Mouse (Mus musculus): ENCODE measurements around the gene Rrp1b.

Rrp1b gene

GRCm38 (mm10) chr17:32035609-32036508 lies at the start of gene Rrp1b, which contains the start of gene Hsf2bp:
TSS of gene Rrp1b (plus strand) at chr17:32036100.
TSS of gene Hsf2bp (minus strand) at chr17:32036349.
- peak; percentile 84 to 90 for DNase-seq

GRCm38 (mm10) chr17:31986915-31987314 lies 49.0 kb upstream of the Rrp1b start:
- DNase-seq = no peak

- no peak for DNase-seq
These were observed 46.9 kb upstream of the Rrp1b start for GRCm38 (mm10) chr17:31989035-31989434.

- no peak for DNase-seq
These were observed 43.9 kb upstream of the Rrp1b start for GRCm38 (mm10) chr17:31992004-31992403.

- no peak for DNase-seq
These were observed 42.5 kb upstream of the Rrp1b start for GRCm38 (mm10) chr17:31993354-31993753.

- no peak for DNase-seq
These were observed 41.8 kb upstream of the Rrp1b start for GRCm38 (mm10) chr17:31994132-31994531.

- DNase-seq = no peak
These were observed 40.1 kb upstream of the Rrp1b start for GRCm38 (mm10) chr17:31995784-31996183.

- DNase-seq = no peak
These were observed 39.6 kb upstream of the Rrp1b start for GRCm38 (mm10) chr17:31996331-31996730.

- DNase-seq = no peak
These were observed 37.5 kb upstream of the Rrp1b start for GRCm38 (mm10) chr17:31998351-31998750.

- DNase-seq = no peak
These were observed 32.6 kb upstream of the Rrp1b start for GRCm38 (mm10) chr17:32003251-32003650.

GRCm38 (mm10) chr17:32006800-32007199 lies 29.1 kb upstream of the Rrp1b start:
- peak in 1 of 2 experiments; percentile 12 for DNase-seq

GRCm38 (mm10) chr17:32011694-32012093 lies 24.2 kb upstream of the Rrp1b start:
- no peak for DNase-seq

- no peak for DNase-seq
These were observed 23.6 kb upstream of the Rrp1b start for GRCm38 (mm10) chr17:32012254-32012653.

GRCm38 (mm10) chr17:32013659-32014058 lies 22.2 kb upstream of the Rrp1b start:
- DNase-seq = no peak

GRCm38 (mm10) chr17:32016481-32016880 lies 19.4 kb upstream of the Rrp1b start:
- no peak for DNase-seq

GRCm38 (mm10) chr17:32018127-32018894 lies 17.6 kb upstream of the Rrp1b start:
- DNase-seq = no peak

GRCm38 (mm10) chr17:32021981-32022380 lies 13.9 kb upstream of the Rrp1b start:
- DNase-seq = no peak

- DNase-seq = peak in 1 of 2 experiments; percentile 28
These were observed 13.3 kb upstream of the Rrp1b start for GRCm38 (mm10) chr17:32022551-32022950.

GRCm38 (mm10) chr17:32023088-32023487 lies 12.8 kb upstream of the Rrp1b start:
- no peak for DNase-seq

- DNase-seq = peak; percentile 11 to 45
These were observed 11.2 kb upstream of the Rrp1b start for GRCm38 (mm10) chr17:32024671-32025073.

- peak; percentile 79 to 87 for DNase-seq
These were observed 10.5 kb upstream of the Rrp1b start for GRCm38 (mm10) chr17:32025386-32025785.

GRCm38 (mm10) chr17:32027666-32028065 lies 8.2 kb upstream of the Rrp1b start:
- DNase-seq = no peak

GRCm38 (mm10) chr17:32028301-32028700 lies 7.6 kb upstream of the Rrp1b start:
- DNase-seq = no peak

- DNase-seq = no peak
These were observed 4.2 kb upstream of the Rrp1b start for GRCm38 (mm10) chr17:32031684-32032083.
